Comparison of ENCODE assay signal across 11 mouse cellular contexts in genomic region chr19:29641510-29641909, GRCm38 (mm10). TPM values are rescaled to one million over a fixed set of nuclear protein-coding genes. Genes with fewer than 3 reads are reported as not detected.
A peak's percentile ranks its signal among the peaks of the same experiment; 100 is the strongest.
DNase-seq lines count a peak whose midpoint lies in the region; ATAC-seq and TF ChIP-seq lines count a peak whose summit lies in the region.
"Had no signal": no experiment of that assay in that cellular context is flagged by ENCODE, and none has a peak within 500 bp of the region (broad histone marks: within the 10 kb centered on the region; RNA-seq: fewer than 3 reads in every experiment).

No protein-coding gene starts in this region.

- TF ChIP-seq CTCF in heart, adult 2 months (IDR thresholded peaks at IDR 0.05), result no peak
- no peak for TF ChIP-seq CTCF in kidney, postnatal 0 days (IDR thresholded peaks at IDR 0.05; ENCODE audit: low read depth)
- TF ChIP-seq CTCF in cerebellum, adult 2 months (IDR thresholded peaks at IDR 0.05; ENCODE audit: borderline replicate concordance, insufficient read depth, low read depth, low read length), result no peak

- H3K4me3 ChIP-seq in heart, adult 2 months, result peak overlapping the region; percentile 6
- H3K4me3 ChIP-seq in kidney, postnatal 0 days (replicated peaks; ENCODE audit: low read depth, low read length), result no peak overlapping the region
- no peak overlapping the region for H3K4me3 ChIP-seq in embryonic facial prominence, embryonic 12.5 days
- H3K4me3 ChIP-seq in limb, embryonic 14.5 days (replicated peaks; ENCODE audit: low read length), result no peak overlapping the region
- H3K4me3 ChIP-seq in cerebellum, adult 2 months (replicated peaks; ENCODE audit: insufficient read depth, low read depth, low read length), result no peak overlapping the region

- no peak overlapping the region for H3K9ac ChIP-seq in heart, adult 2 months (ENCODE audit: low read depth, low read length)
- H3K9ac ChIP-seq in kidney, postnatal 0 days (ENCODE audit: low read depth, low read length), result no peak overlapping the region
- H3K9ac ChIP-seq in embryonic facial prominence, embryonic 12.5 days, result no peak overlapping the region
- peak overlapping the region; percentile 21; the same call in 1 of the 2 replicates for H3K9ac ChIP-seq in limb, embryonic 14.5 days (ENCODE audit: low read depth, low read length, severe bottlenecking)

- ATAC-seq in kidney, postnatal 0 days (replicated peaks; ENCODE audit: low FRiP score, low read depth), result no peak
- no peak for ATAC-seq in embryonic facial prominence, embryonic 12.5 days (ENCODE audit: insufficient number of reproducible peaks, insufficient read depth, low FRiP score, low TSS enrichment)
- no peak for ATAC-seq in limb, embryonic 14.5 days (ENCODE audit: low FRiP score, low read depth)

- no peaks in the 10 kb centered on the region for H3K27me3 ChIP-seq in heart, adult 2 months (ENCODE audit: control insufficient read depth, insufficient read depth, low read length)
- no peaks in the 10 kb centered on the region for H3K27me3 ChIP-seq in kidney, postnatal 0 days (ENCODE audit: insufficient read depth, low read length)
- no peaks in the 10 kb centered on the region for H3K27me3 ChIP-seq in embryonic facial prominence, embryonic 12.5 days
- H3K27me3 ChIP-seq in limb, embryonic 14.5 days (ENCODE audit: control insufficient read depth, insufficient read depth, low read length), result no peaks in the 10 kb centered on the region
- H3K27me3 ChIP-seq in cerebellum, adult 2 months (ENCODE audit: control insufficient read depth, insufficient read depth, low read length), result no peaks in the 10 kb centered on the region

- peak overlapping the region; percentile 7; the same call in 1 of the 2 replicates for H3K27ac ChIP-seq in heart, adult 2 months
- peak overlapping the region; percentile 57; the same call in 1 of the 2 replicates for H3K27ac ChIP-seq in kidney, postnatal 0 days
- peak overlapping the region; percentile 43 for H3K27ac ChIP-seq in embryonic facial prominence, embryonic 12.5 days
- H3K27ac ChIP-seq in limb, embryonic 14.5 days (replicated peaks; ENCODE audit: low read depth, low read length), result no peak overlapping the region
- H3K27ac ChIP-seq in cerebellum, adult 2 months (ENCODE audit: insufficient read depth, low read length), result no peak overlapping the region

- H3K36me3 ChIP-seq in heart, adult 2 months (ENCODE audit: control insufficient read depth, insufficient read depth, low read length), result no peaks in the 10 kb centered on the region
- peaks cover 2% of the 10 kb centered on the region; the same call in 1 of the 2 replicates for H3K36me3 ChIP-seq in kidney, postnatal 0 days (ENCODE audit: insufficient read depth, low read length)
- peaks cover 13% of the 10 kb centered on the region for H3K36me3 ChIP-seq in embryonic facial prominence, embryonic 12.5 days
- peaks cover 12% of the 10 kb centered on the region; the same call in 1 of the 2 replicates for H3K36me3 ChIP-seq in limb, embryonic 14.5 days (ENCODE audit: control insufficient read depth, insufficient read depth, low read length)

- intact Hi-C loops in heart, adult 2 months (cut with DNase I), result no loop called here

- H3K4me2 ChIP-seq in kidney, postnatal 0 days (ENCODE audit: low read length), result peak overlapping the region; percentile 43; the same call in 1 of the 2 replicates
- H3K4me2 ChIP-seq in embryonic facial prominence, embryonic 12.5 days (replicated peaks), result 0 out of 2 replicates have a peak overlapping the region, but pooled peaks have one; percentile 28
- H3K4me2 ChIP-seq in limb, embryonic 14.5 days (replicated peaks; ENCODE audit: low read depth, low read length, severe bottlenecking), result peak overlapping the region; percentile 39; the same call in 1 of the 2 replicates

- WGBS in heart, adult 2 months, result 72% methylated on average over 5 of the region's 5 CpGs
- 61% methylated on average over 5 of the region's 5 CpGs for WGBS in kidney, postnatal 0 days
- WGBS in embryonic facial prominence, embryonic 12.5 days, result 42% methylated on average over 5 of the region's 5 CpGs
- WGBS in limb, embryonic 14.5 days, result 43% methylated on average over 5 of the region's 5 CpGs
- WGBS in cerebellum, adult 2 months, result 77% methylated on average over 5 of the region's 5 CpGs

- DNase-seq in heart, adult 2 months, result no peak
- DNase-seq in heart, adult 9 months (ENCODE audit: low spot score in 2 of 2), result no peak
- no peak for DNase-seq in kidney, postnatal 0 days (ENCODE audit: low spot score)
- no peak for DNase-seq in kidney, postnatal 36 days
- no peak for DNase-seq in limb, embryonic 14.5 days (ENCODE audit: low spot score)
- no peak for DNase-seq in spleen, adult 12 weeks (ENCODE audit: low spot score)
- DNase-seq in cerebellum, adult 2 months, result no peak
- DNase-seq: cerebellum, adult 18-20 months had no signal

- H3K4me1 ChIP-seq in heart, adult 2 months (ENCODE audit: control insufficient read depth, insufficient read depth, low read length), result peaks cover 3% of the 10 kb centered on the region
- H3K4me1 ChIP-seq in kidney, postnatal 0 days (replicated peaks; ENCODE audit: insufficient read depth, low read length), result 0 out of 2 replicates have a peak, but pooled peaks cover 9% of the 10 kb centered on the region
- H3K4me1 ChIP-seq in embryonic facial prominence, embryonic 12.5 days, result peaks cover 16% of the 10 kb centered on the region
- peaks cover 10% of the 10 kb centered on the region for H3K4me1 ChIP-seq in limb, embryonic 14.5 days (ENCODE audit: control insufficient read depth, insufficient read depth, low read length)
- peaks cover 3% of the 10 kb centered on the region for H3K4me1 ChIP-seq in cerebellum, adult 2 months (ENCODE audit: control insufficient read depth, insufficient read depth, low read length)

- no peak for TF ChIP-seq EP300 in heart, adult 2 months (IDR thresholded peaks at IDR 0.05; ENCODE audit: insufficient read depth, low read depth, low read length)

- no peaks in the 10 kb centered on the region for H3K79me2 ChIP-seq in heart, adult 2 months (replicated peaks; ENCODE audit: control insufficient read depth, insufficient read depth, low read length)

- H3K9me3 ChIP-seq in kidney, postnatal 0 days (replicated peaks; ENCODE audit: low read length), result no peaks in the 10 kb centered on the region
- 0 out of 2 replicates have a peak, but pooled peaks cover 3% of the 10 kb centered on the region for H3K9me3 ChIP-seq in embryonic facial prominence, embryonic 12.5 days
- H3K9me3 ChIP-seq in limb, embryonic 14.5 days (ENCODE audit: control insufficient read depth, low read length), result no peaks in the 10 kb centered on the region

- no peak for TF ChIP-seq POLR2A in heart, adult 2 months (IDR thresholded peaks at IDR 0.05; ENCODE audit: insufficient read depth, low read depth, low read length)
- TF ChIP-seq POLR2A in limb, embryonic 14.5 days (IDR thresholded peaks at IDR 0.05; ENCODE audit: borderline replicate concordance, extremely low read depth, insufficient read depth, insufficient read length), result no peak
- TF ChIP-seq POLR2A in cerebellum, adult 2 months (IDR thresholded peaks at IDR 0.05; ENCODE audit: borderline replicate concordance, insufficient read depth, low read length), result no peak

RNA-seq across cellular contexts. Expression of gene Ermp1, which starts 6.7 kb away (rescaled TPM):
- total RNA-seq in heart, adult 2 months (2021), result 10 to 100 TPM in 1 of 2 experiments, 1 to 10 TPM in 1; 8.9 to 10.5 TPM
- 6.5 and 12.0 TPM in 2 replicates for polyA plus RNA-seq in heart, adult 2 months (2012; rRNA removed)
- polyA plus RNA-seq in kidney, postnatal 0 days (2015; fragmentation: Nextera tagmentation; extraction: Ambion mirVana), result 22.9 and 25.6 TPM in 2 replicates
- polyA plus RNA-seq in embryonic facial prominence, embryonic 12.5 days (2016; fragmentation: Nextera tagmentation; extraction: Ambion mirVana), result 23.5 and 23.9 TPM in 2 replicates
- 16.7 and 20.1 TPM in 2 replicates for polyA plus RNA-seq in limb, embryonic 14.5 days (2012; rRNA removed)
- polyA plus RNA-seq in limb, embryonic 14.5 days (2014; fragmentation: Nextera tagmentation; extraction: Ambion mirVana), result 16.1 and 18.1 TPM in 2 replicates
- 44.9 and 45.6 TPM in 2 replicates for polyA plus RNA-seq in cerebellum, adult 2 months (2012; rRNA removed)

RNA-seq across cellular contexts. Expression of gene Mlana, which starts 56.1 kb away (rescaled TPM):
- total RNA-seq in heart, adult 2 months (2021), result 1 to 10 TPM in 1 of 2 experiments, under 1 TPM in 1; 0.59 to 1.4 TPM
- 3.9 and 4.2 TPM in 2 replicates for polyA plus RNA-seq in heart, adult 2 months (2012; rRNA removed)
- not detected in 2 replicates for polyA plus RNA-seq in kidney, postnatal 0 days (2015; fragmentation: Nextera tagmentation; extraction: Ambion mirVana)
- 1.4 and 2.6 TPM in 2 replicates for polyA plus RNA-seq in embryonic facial prominence, embryonic 12.5 days (2016; fragmentation: Nextera tagmentation; extraction: Ambion mirVana)
- 0.34 and 0.63 TPM in 2 replicates for polyA plus RNA-seq in limb, embryonic 14.5 days (2012; rRNA removed)
- polyA plus RNA-seq in limb, embryonic 14.5 days (2014; fragmentation: Nextera tagmentation; extraction: Ambion mirVana), result 0.80 and 0.82 TPM in 2 replicates
- not detected in 2 replicates for polyA plus RNA-seq in cerebellum, adult 2 months (2012; rRNA removed)
- total RNA-seq: adrenal gland, postnatal 14 days; gastrocnemius, adult 8-10 months had no signal

Comparison
In these comparisons a context has a peak if more than half of its experiments do, and no peak if none do; other contexts are left out.
1. H3K27ac ChIP-seq: peak in heart, adult 2 months (single experiment), kidney, postnatal 0 days (single experiment) and embryonic facial prominence, embryonic 12.5 days (single experiment); none in limb, embryonic 14.5 days (single experiment) and cerebellum, adult 2 months (single experiment).
2. Peak in every context shown above with its lines, with median percentiles within 50 percentile points of each other: H3K4me2 ChIP-seq.